Mouse (Mus musculus): Measurements from ENCODE around the gene Cmip.

DNA sequence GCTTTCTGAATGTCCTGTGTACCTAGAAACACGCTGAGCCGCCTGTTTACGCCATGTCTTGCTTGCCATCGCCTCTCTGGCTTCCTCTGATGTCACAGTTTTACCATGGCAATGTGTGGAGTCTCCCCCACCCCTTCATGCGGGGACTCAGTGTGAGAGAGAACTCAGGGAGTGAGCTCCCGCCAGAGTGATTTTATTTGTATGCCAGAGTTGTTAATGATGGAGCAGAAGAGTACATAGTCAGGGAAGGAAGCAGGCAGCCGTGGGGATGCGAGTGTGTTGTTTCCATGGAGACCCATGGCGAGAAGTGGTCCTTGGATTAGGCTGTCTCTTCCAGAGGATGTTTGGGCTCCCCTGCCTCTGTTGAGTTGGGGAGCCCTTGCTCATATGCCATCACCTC, 194.2 kb downstream of the Cmip start:
- TF ChIP-seq MAX (IDR thresholded peaks at IDR 0.05; ENCODE audit: low read depth): no peak
- no peak for TF ChIP-seq E2F4 (IDR thresholded peaks at IDR 0.05; ENCODE audit: insufficient read depth)
- no peak for TF ChIP-seq POLR2A (IDR thresholded peaks at IDR 0.05; ENCODE audit: insufficient read length, low read depth)
- TF ChIP-seq USF1 (IDR thresholded peaks at IDR 0.05; ENCODE audit: low read depth): no peak
- no peak for TF ChIP-seq TCF12 (IDR thresholded peaks at IDR 0.05; ENCODE audit: insufficient read depth, poor library complexity, severe bottlenecking)
- no peak for TF ChIP-seq POLR2AphosphoS2 (IDR thresholded peaks at IDR 0.05; ENCODE audit: insufficient read length, low read depth)
- no peak for TF ChIP-seq CEBPB (IDR thresholded peaks at IDR 0.05; ENCODE audit: insufficient read depth, poor library complexity, severe bottlenecking)
- TF ChIP-seq REST (IDR thresholded peaks at IDR 0.05; ENCODE audit: insufficient read depth, insufficient read length): no peak
- no peak for TF ChIP-seq TCF3 (IDR thresholded peaks at IDR 0.05; ENCODE audit: insufficient read length, low read depth)
- no peak for TF ChIP-seq MYOG (IDR thresholded peaks at IDR 0.05; ENCODE audit: control insufficient read depth in 1 of 3, insufficient read depth in 1 of 3, insufficient read length in 2 of 3, low read depth in 2 of 3)
